Mouse (Mus musculus): ENCODE results near the gene Maco1.

GRCm38 (mm10) chr4:134754371-134754770 lies 98.8 kb downstream of the Maco1 start:
- no peak for TF ChIP-seq POLR2A (IDR thresholded peaks at IDR 0.05; ENCODE audit: insufficient read depth, low read depth, low read length)
- TF ChIP-seq CTCF (IDR thresholded peaks at IDR 0.05; ENCODE audit: insufficient read depth, low read depth, low read length) = no peak

Data from olfactory bulb, adult 2 months (tissue).